Mouse (Mus musculus) embryonic facial prominence, embryonic 14.5 days (tissue): ENCODE results near the gene Actr1a. TPM values are rescaled to one million over a fixed set of nuclear protein-coding genes. Genes with fewer than 3 reads are reported as not detected.

Experiments
- ATAC-seq: fragments of 200-750 bp; cut with Nextera tagmentation; 2 replicates; pipeline ENCODE4 v1.8.0; 2017; ENCODE audit warnings: low read depth, moderate number of reproducible peaks, moderate TSS enrichment
- DNase-seq: peaks from one replicate; pipeline ENCODE4 v3.0.0-alpha.2; 2015; ENCODE audit warnings: low spot score
- H3K27ac ChIP-seq: fragments of 300-500 bp; sonication (generic); replicated peaks from 2 replicates; pipeline ENCODE4 v1.5.1; 2014; ENCODE audit warnings: low read depth, mild to moderate bottlenecking, low read length, moderate library complexity
- H3K27me3 ChIP-seq: fragments of 300-500 bp; sonication (generic); replicated peaks from 2 replicates; pipeline ENCODE4 v1.6.1; 2014; ENCODE audit warnings: low read length; ENCODE audit not compliant: control insufficient read depth, insufficient read depth
- H3K36me3 ChIP-seq: fragments of 300-500 bp; sonication (generic); 2 replicates; pipeline ENCODE4 v1.6.1; 2014; ENCODE audit warnings: low read length, mixed read lengths; ENCODE audit not compliant: control insufficient read depth, insufficient read depth
- H3K4me1 ChIP-seq: fragments of 300-500 bp; sonication (generic); 2 replicates; pipeline ENCODE4 v1.6.1; 2014; ENCODE audit warnings: antibody characterized with exemption, low read length; ENCODE audit not compliant: control insufficient read depth, insufficient read depth
- H3K4me2 ChIP-seq: fragments of 300-500 bp; sonication (generic); 2 replicates; pipeline ENCODE4 v1.6.1; 2014; ENCODE audit warnings: low read depth, mild to moderate bottlenecking, low read length, moderate library complexity, mixed read lengths
- H3K4me3 ChIP-seq: fragments of 300-500 bp; sonication (generic); 2 replicates; pipeline ENCODE4 v1.5.1; 2014; ENCODE audit warnings: low read depth, mild to moderate bottlenecking, low read length
- H3K9ac ChIP-seq: fragments of 300-500 bp; sonication (generic); 2 replicates; pipeline ENCODE4 v1.6.1; 2014; ENCODE audit warnings: low read depth, mild to moderate bottlenecking, low read length, moderate library complexity, mixed read lengths
- H3K9me3 ChIP-seq: fragments of 300-500 bp; sonication (generic); 2 replicates; pipeline ENCODE4 v1.6.1; 2016; ENCODE audit warnings: low read length; ENCODE audit not compliant: control insufficient read depth
- WGBS: fragments of 180-500 bp; shearing (Covaris S2); extraction: QIAGEN DNeasy Blood & Tissue Kit; methylation state at CpG from one replicate; pipeline ENCODE4 v1.1.7; 2014; 5-methylcytosine and 5-hydroxymethylcytosine counted together
- polyA plus RNA-seq: library from polyadenylated mRNA; unstranded; fragments of >200 nt; fragmentation: Nextera tagmentation; extraction: Ambion mirVana; gene quantifications from 2 replicates; pipeline ENCODE4 v1.2.1, GENCODE M21; 2014

Gene Actr1a
- polyA plus RNA-seq, 1 experiment from 2014 or later = 137 TPM

GRCm38 (mm10) chr19:46339287-46339971 lies 56.1 kb downstream of the Actr1a start:
- ATAC-seq (no peak), DNase-seq (peak; percentile 27)
- no peaks in the 10 kb centered on the region for H3K9me3 ChIP-seq
- H3K4me3 ChIP-seq = no peak overlapping the region
- H3K36me3 ChIP-seq = no peaks in the 10 kb centered on the region
- peak overlapping the region; percentile 47; the same call in 1 of the 2 replicates for H3K9ac ChIP-seq
- peak overlapping the region; percentile 34; the same call in 1 of the 2 replicates for H3K27ac ChIP-seq
- H3K27me3 ChIP-seq = no peaks in the 10 kb centered on the region
- H3K4me1 ChIP-seq = peaks cover 7% of the 10 kb centered on the region
- H3K4me2 ChIP-seq = peak overlapping the region; percentile 77
- WGBS = 74% methylated on average over 6 of the region's 7 CpGs

- Histone ChIP-seq H3K36me3 (no peaks in the 10 kb centered on the region), H3K9me3 (no peaks in the 10 kb centered on the region), H3K4me3 (peak overlapping the region; percentile 83), H3K9ac (peak overlapping the region; percentile 47; the same call in 1 of the 2 replicates), H3K4me2 (peak overlapping the region; percentile 77), H3K27ac (peak overlapping the region; percentile 30; the same call in 1 of the 2 replicates), H3K4me1 (peaks cover 7% of the 10 kb centered on the region), H3K27me3 (no peaks in the 10 kb centered on the region)
- DNase-seq (no peak), ATAC-seq (no peak; the same call in 1 of the 2 replicates)
- 47% methylated on average over 6 of the region's 6 CpGs for WGBS
These were observed 56.6 kb downstream of the Actr1a start for GRCm38 (mm10) chr19:46338942-46339286.

- Histone ChIP-seq H3K9me3 (no peaks in the 10 kb centered on the region), H3K36me3 (no peaks in the 10 kb centered on the region), H3K4me3 (peak within 1 kb of the TSS; percentile 83), H3K27ac (peak within 1 kb of the TSS; percentile 35; the same call in 1 of the 2 replicates), H3K9ac (peak within 1 kb of the TSS; percentile 79), H3K27me3 (no peaks in the 10 kb centered on the region), H3K4me1 (peaks cover 7% of the 10 kb centered on the region), H3K4me2 (peak within 1 kb of the TSS; percentile 77)
- under 1% methylated on average over 31 of the region's 31 CpGs for WGBS
- ATAC-seq = peak; percentile 89
- peak; percentile 97 for DNase-seq
These were observed 57.1 kb downstream of the Actr1a start, which contains the start of gene Cuedc2 for GRCm38 (mm10) chr19:46338331-46338936. Gene Cuedc2 (minus strand): TSS chr19:46338702.

GRCm38 (mm10) chr19:46337719-46338330 lies 57.7 kb downstream of the Actr1a start:
- no peaks in the 10 kb centered on the region for H3K36me3 ChIP-seq
- H3K4me3 ChIP-seq = peak overlapping the region; percentile 83
- H3K9ac ChIP-seq = peak overlapping the region; percentile 79
- WGBS = 31% methylated on average over 15 of the region's 15 CpGs
- no peaks in the 10 kb centered on the region for H3K27me3 ChIP-seq
- peaks cover 7% of the 10 kb centered on the region for H3K4me1 ChIP-seq
- peak overlapping the region; percentile 77 for H3K4me2 ChIP-seq
- ATAC-seq (peak; percentile 1; the same call in 1 of the 2 replicates), DNase-seq (no peak)
- H3K9me3 ChIP-seq = no peaks in the 10 kb centered on the region
- H3K27ac ChIP-seq = peak overlapping the region; percentile 35; the same call in 1 of the 2 replicates

- DNase-seq (no peak), ATAC-seq (no peak)
- no peak overlapping the region for H3K4me2 ChIP-seq
- H3K4me3 ChIP-seq = no peak overlapping the region
- no peaks in the 10 kb centered on the region for H3K9me3 ChIP-seq
- H3K9ac ChIP-seq = no peak overlapping the region
- 91% methylated on average over 3 of the region's 3 CpGs for WGBS
- H3K27me3 ChIP-seq = no peaks in the 10 kb centered on the region
- peaks cover 12% of the 10 kb centered on the region for H3K4me1 ChIP-seq
- peaks cover 25% of the 10 kb centered on the region for H3K36me3 ChIP-seq
- no peak overlapping the region for H3K27ac ChIP-seq
These were observed 61.6 kb downstream of the Actr1a start for GRCm38 (mm10) chr19:46333906-46334305.

GRCm38 (mm10) chr19:46332721-46333339 lies 62.7 kb downstream of the Actr1a start:
- peaks cover 11% of the 10 kb centered on the region for H3K4me1 ChIP-seq
- H3K4me2 ChIP-seq = no peak overlapping the region
- H3K9ac ChIP-seq = no peak overlapping the region
- no peak overlapping the region for H3K4me3 ChIP-seq
- H3K27me3 ChIP-seq = no peaks in the 10 kb centered on the region
- ATAC-seq (no peak), DNase-seq (no peak)
- H3K9me3 ChIP-seq = no peaks in the 10 kb centered on the region
- H3K27ac ChIP-seq = no peak overlapping the region
- H3K36me3 ChIP-seq = peaks cover 25% of the 10 kb centered on the region
- 31% methylated on average over 7 of the region's 7 CpGs for WGBS

- H3K9ac ChIP-seq = no peak overlapping the region
- 68% methylated on average over 3 of the region's 3 CpGs for WGBS
- no peak for ATAC-seq
These were observed 63.6 kb downstream of the Actr1a start for GRCm38 (mm10) chr19:46331936-46332335.

GRCm38 (mm10) chr19:46331326-46331725 lies 64.2 kb downstream of the Actr1a start:
- ATAC-seq (no peak), DNase-seq (no peak)
- no peak overlapping the region for H3K27ac ChIP-seq
- H3K4me2 ChIP-seq = no peak overlapping the region
- peaks cover 25% of the 10 kb centered on the region for H3K36me3 ChIP-seq
- peaks cover 14% of the 10 kb centered on the region for H3K4me1 ChIP-seq
- peaks cover 10% of the 10 kb centered on the region for H3K27me3 ChIP-seq
- 81% methylated on average over 13 of the region's 14 CpGs for WGBS
- H3K9ac ChIP-seq = no peak overlapping the region
- no peaks in the 10 kb centered on the region for H3K9me3 ChIP-seq
- H3K4me3 ChIP-seq = no peak overlapping the region

More at GRCm38 (mm10) chr19:46331936-46332335, 63.6 kb downstream of the Actr1a start:
- Histone ChIP-seq H3K9me3 (no peaks in the 10 kb centered on the region), H3K27me3 (peaks cover 4% of the 10 kb centered on the region), H3K4me3 (no peak overlapping the region), H3K27ac (no peak overlapping the region), H3K4me2 (no peak overlapping the region), H3K36me3 (peaks cover 25% of the 10 kb centered on the region), H3K4me1 (peaks cover 9% of the 10 kb centered on the region)
- DNase-seq = no peak
